Mouse (Mus musculus): ENCODE data around the gene Nipsnap3a.

Gene Nipsnap3a

GRCm38 (mm10) chr4:52989248-52989647 lies at the start of gene Nipsnap3a:
TSS of gene Nipsnap3a (plus strand) at chr4:52989272.
- DNase-seq (ENCODE audit: low spot score), result peak; percentile 46

- no peak for DNase-seq (ENCODE audit: low spot score)
These were observed 42.4 kb upstream of the Nipsnap3a start for GRCm38 (mm10) chr4:52946665-52947064.

GRCm38 (mm10) chr4:52949005-52949404 lies 40.1 kb upstream of the Nipsnap3a start:
- no peak for DNase-seq (ENCODE audit: low spot score)

GRCm38 (mm10) chr4:52958693-52959092 lies 30.4 kb upstream of the Nipsnap3a start:
- no peak for DNase-seq (ENCODE audit: low spot score)

- no peak for DNase-seq (ENCODE audit: low spot score)
These were observed 24.8 kb upstream of the Nipsnap3a start, which contains the start of gene Olfr270 for GRCm38 (mm10) chr4:52964247-52964646. TSS of gene Olfr270 (plus strand) at chr4:52964547.

GRCm38 (mm10) chr4:52985216-52985615 lies 3.9 kb upstream of the Nipsnap3a start:
- no peak for DNase-seq (ENCODE audit: low spot score)

GRCm38 (mm10) chr4:52986266-52986665 lies 2.8 kb upstream of the Nipsnap3a start:
- DNase-seq (ENCODE audit: low spot score), result no peak

- DNase-seq (ENCODE audit: low spot score), result no peak
These were observed 10.4 kb downstream of the Nipsnap3a start for GRCm38 (mm10) chr4:52999449-52999848.

- no peak for DNase-seq (ENCODE audit: low spot score)
These were observed 11.1 kb downstream of the Nipsnap3a start for GRCm38 (mm10) chr4:53000154-53000553.

- DNase-seq (ENCODE audit: low spot score), result no peak
These were observed 20.1 kb downstream of the Nipsnap3a start for GRCm38 (mm10) chr4:53009183-53009582.

GRCm38 (mm10) chr4:53009871-53010270 lies 20.8 kb downstream of the Nipsnap3a start:
- no peak for DNase-seq (ENCODE audit: low spot score)

- peak; percentile 100 for DNase-seq (ENCODE audit: low spot score)
These were observed 22.8 kb downstream of the Nipsnap3a start, which contains the start of gene Nipsnap3b for GRCm38 (mm10) chr4:53011732-53012361. TSS of gene Nipsnap3b (plus strand) at chr4:53011880.

GRCm38 (mm10) chr4:53014421-53014820 lies 25.3 kb downstream of the Nipsnap3a start:
- DNase-seq (ENCODE audit: low spot score), result no peak

GRCm38 (mm10) chr4:53015024-53015423 lies 26.0 kb downstream of the Nipsnap3a start:
- DNase-seq (ENCODE audit: low spot score), result no peak

GRCm38 (mm10) chr4:53018392-53018791 lies 29.3 kb downstream of the Nipsnap3a start:
- DNase-seq (ENCODE audit: low spot score), result no peak

- no peak for DNase-seq (ENCODE audit: low spot score)
These were observed 34.3 kb downstream of the Nipsnap3a start for GRCm38 (mm10) chr4:53023189-53023925.

- no peak for DNase-seq (ENCODE audit: low spot score)
These were observed 35.3 kb downstream of the Nipsnap3a start for GRCm38 (mm10) chr4:53024397-53024796.

GRCm38 (mm10) chr4:53027811-53028210 lies 38.7 kb downstream of the Nipsnap3a start:
- DNase-seq (ENCODE audit: low spot score), result no peak

- DNase-seq (ENCODE audit: low spot score), result no peak
These were observed 41.4 kb downstream of the Nipsnap3a start for GRCm38 (mm10) chr4:53030326-53030948.

GRCm38 (mm10) chr4:53043819-53044218 lies 54.7 kb downstream of the Nipsnap3a start:
- DNase-seq (ENCODE audit: low spot score), result no peak

GRCm38 (mm10) chr4:53045807-53046206 lies 56.7 kb downstream of the Nipsnap3a start:
- DNase-seq (ENCODE audit: low spot score), result no peak

GRCm38 (mm10) chr4:53046238-53047022 lies 57.4 kb downstream of the Nipsnap3a start:
- no peak for DNase-seq (ENCODE audit: low spot score)
